Mouse (Mus musculus) stomach, embryonic 15.5 days (tissue): ENCODE measurements around the gene Nt5c2. TPM values are rescaled to one million over a fixed set of nuclear protein-coding genes. Genes with fewer than 3 reads are reported as not detected.

ENCODE experiments used
- ATAC-seq: fragments of 200-750 bp; cut with Nextera tagmentation; 2 replicates; pipeline ENCODE4 v1.8.0; 2017; ENCODE audit warnings: low read depth, moderate number of reproducible peaks, moderate TSS enrichment; ENCODE audit not compliant: insufficient read depth, low FRiP score
- H3K27ac ChIP-seq: fragments of 300-500 bp; sonication (generic); 2 replicates; pipeline ENCODE4 v1.5.1; 2015; ENCODE audit warnings: mild to moderate bottlenecking, inconsistent platforms
- H3K27me3 ChIP-seq: fragments of 300-500 bp; sonication (generic); replicated peaks from 2 replicates; pipeline ENCODE4 v1.6.1; 2015; ENCODE audit warnings: inconsistent platforms
- H3K36me3 ChIP-seq: fragments of 300-500 bp; sonication (generic); 2 replicates; pipeline ENCODE4 v1.6.1; 2015; ENCODE audit warnings: inconsistent platforms
- H3K4me1 ChIP-seq: fragments of 300-500 bp; sonication (generic); 2 replicates; pipeline ENCODE4 v1.6.1; 2015; ENCODE audit warnings: inconsistent platforms
- H3K4me2 ChIP-seq: fragments of 300-500 bp; sonication (generic); 2 replicates; pipeline ENCODE4 v1.6.1; 2015; ENCODE audit warnings: mild to moderate bottlenecking, inconsistent platforms
- H3K4me3 ChIP-seq: fragments of 300-500 bp; sonication (generic); replicated peaks from 2 replicates; pipeline ENCODE4 v1.5.1; 2015; ENCODE audit warnings: inconsistent platforms
- H3K9ac ChIP-seq: fragments of 300-500 bp; sonication (generic); 2 replicates; pipeline ENCODE4 v1.6.1; 2015; ENCODE audit warnings: inconsistent platforms
- H3K9me3 ChIP-seq: fragments of 300-500 bp; sonication (generic); 2 replicates; pipeline ENCODE4 v1.6.1; 2016; ENCODE audit warnings: inconsistent platforms
- WGBS: fragments of 180-500 bp; shearing (Covaris S2); methylation state at CpG from one replicate; pipeline ENCODE4 v1.1.7; 2015; 5-methylcytosine and 5-hydroxymethylcytosine counted together
- polyA plus RNA-seq: library from polyadenylated mRNA; unstranded; fragments of >200 nt; fragmentation: Nextera tagmentation; extraction: Ambion mirVana; gene quantifications from 2 replicates; pipeline ENCODE4 v1.2.1, GENCODE M21; 2015

Nt5c2 gene
- polyA plus RNA-seq, 1 experiment from 2014 or later = 69.4 TPM

DNA sequence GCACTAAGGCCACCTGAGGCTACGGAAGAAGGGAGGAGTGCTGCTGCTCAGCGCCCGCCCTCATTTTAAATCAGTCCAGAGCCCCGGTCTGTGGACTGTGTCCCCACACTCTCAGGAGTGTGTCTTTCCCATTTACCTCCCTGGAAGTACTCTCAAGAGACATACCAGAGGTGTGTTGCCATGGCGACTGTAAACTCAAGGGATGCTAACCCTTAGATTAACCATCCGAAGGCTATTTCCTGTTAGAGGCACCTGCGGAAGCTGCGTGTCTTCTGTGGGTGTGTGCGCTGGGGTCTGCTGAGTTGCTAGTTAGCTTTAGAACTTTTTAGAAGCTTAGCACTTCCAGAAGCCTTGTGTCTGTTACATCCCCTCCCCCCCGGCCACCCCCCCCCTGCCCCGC is 145.9 kb downstream of the Nt5c2 start:
- H3K27ac ChIP-seq = no peak overlapping the region
- ATAC-seq = no peak
- H3K4me2 ChIP-seq = no peak overlapping the region
- no peaks in the 10 kb centered on the region for H3K36me3 ChIP-seq
- no peaks in the 10 kb centered on the region for H3K27me3 ChIP-seq
- no peaks in the 10 kb centered on the region for H3K9me3 ChIP-seq
- H3K4me1 ChIP-seq = 0 out of 2 replicates have a peak, but pooled peaks cover 7% of the 10 kb centered on the region
- H3K9ac ChIP-seq = no peak overlapping the region
- WGBS = 58% methylated on average over 11 of the region's 11 CpGs
- no peak overlapping the region for H3K4me3 ChIP-seq

DNA sequence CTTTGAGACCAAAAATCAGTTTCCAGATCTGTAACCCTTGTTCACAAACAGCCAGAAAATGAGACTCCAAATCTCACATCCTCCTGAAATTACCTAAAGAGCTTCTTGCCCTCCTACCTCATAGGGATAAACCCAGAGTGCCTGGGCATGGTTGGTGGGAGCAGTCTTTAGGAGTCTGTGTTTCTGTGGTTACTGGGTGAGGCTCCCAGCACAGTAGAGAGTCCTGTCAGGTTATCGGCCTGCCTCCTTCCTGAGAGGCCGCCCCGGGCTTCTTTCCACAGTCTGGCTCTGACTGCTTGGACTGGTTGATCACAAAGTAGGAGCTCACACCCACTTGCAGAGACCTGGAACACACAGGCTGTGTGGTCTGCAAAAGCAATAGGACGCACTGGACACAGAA is 149.6 kb downstream of the Nt5c2 start:
- no peaks in the 10 kb centered on the region for H3K36me3 ChIP-seq
- no peak overlapping the region for H3K27ac ChIP-seq
- no peak overlapping the region for H3K9ac ChIP-seq
- H3K9me3 ChIP-seq = no peaks in the 10 kb centered on the region
- no peaks in the 10 kb centered on the region for H3K27me3 ChIP-seq
- H3K4me2 ChIP-seq = no peak overlapping the region
- no peak for ATAC-seq
- 0 out of 2 replicates have a peak, but pooled peaks cover 7% of the 10 kb centered on the region for H3K4me1 ChIP-seq
- 83% methylated on average over 4 of the region's 4 CpGs for WGBS
- no peak overlapping the region for H3K4me3 ChIP-seq

DNA sequence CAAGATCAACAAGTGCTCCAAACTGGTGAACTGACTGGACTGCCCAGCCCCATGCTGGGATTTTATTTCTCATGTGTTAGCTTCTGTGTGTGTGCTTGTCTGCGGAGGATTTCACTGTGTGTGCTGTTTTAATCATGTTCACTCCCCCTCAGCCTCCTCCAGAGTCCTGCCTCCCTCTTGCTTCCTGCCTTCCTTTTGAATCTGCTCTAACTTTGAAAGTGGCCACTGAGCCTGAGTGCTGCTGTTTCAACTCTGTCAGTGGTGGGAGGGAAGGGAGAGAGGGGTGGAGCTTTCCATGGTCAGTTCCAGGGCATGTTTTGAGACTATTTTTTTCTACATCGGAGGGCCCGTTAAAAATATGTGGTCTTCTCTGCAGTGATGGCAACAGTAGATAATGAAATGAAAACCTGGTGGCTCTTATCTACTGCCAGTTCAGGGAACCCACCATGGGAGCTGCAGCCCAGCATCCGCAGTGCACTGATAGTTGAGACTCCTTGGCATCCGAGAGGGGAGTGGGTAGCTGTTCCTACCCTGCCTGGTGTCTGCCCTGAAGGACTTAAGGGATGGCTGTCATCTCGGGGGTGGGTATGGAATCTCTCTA is 150.1 kb downstream of the Nt5c2 start:
- Histone ChIP-seq H3K9me3 (no peaks in the 10 kb centered on the region), H3K36me3 (no peaks in the 10 kb centered on the region), H3K4me2 (no peak overlapping the region), H3K27ac (no peak overlapping the region), H3K27me3 (no peaks in the 10 kb centered on the region), H3K9ac (no peak overlapping the region), H3K4me3 (no peak overlapping the region), H3K4me1 (0 out of 2 replicates have a peak, but pooled peaks cover 7% of the 10 kb centered on the region)
- 54% methylated on average over 6 of the region's 6 CpGs for WGBS
- no peak for ATAC-seq

DNA sequence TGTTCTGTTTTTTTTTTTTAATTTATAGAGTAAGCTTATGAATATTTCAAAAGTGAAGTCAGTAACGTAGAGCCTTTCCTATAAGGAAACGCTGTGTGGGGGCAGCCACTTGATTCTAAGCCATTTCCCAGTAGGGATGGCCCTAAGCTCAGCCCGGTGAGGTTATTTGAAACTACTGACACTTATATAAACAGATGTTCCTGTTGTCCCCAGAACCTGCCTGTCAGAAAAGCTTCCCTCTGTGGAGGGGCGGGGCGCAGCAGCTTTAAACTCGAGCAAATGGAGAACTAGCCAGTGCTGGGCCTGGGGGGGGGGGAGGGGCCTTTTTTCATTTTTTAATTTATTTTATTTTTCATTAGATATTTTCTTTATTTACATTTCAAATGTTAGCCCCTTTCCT is 150.9 kb downstream of the Nt5c2 start:
- Histone ChIP-seq H3K27ac (no peak overlapping the region), H3K9ac (no peak overlapping the region), H3K9me3 (no peaks in the 10 kb centered on the region), H3K27me3 (no peaks in the 10 kb centered on the region), H3K36me3 (no peaks in the 10 kb centered on the region), H3K4me3 (no peak overlapping the region), H3K4me1 (0 out of 2 replicates have a peak, but pooled peaks cover 5% of the 10 kb centered on the region), H3K4me2 (no peak overlapping the region)
- ATAC-seq = no peak
- 40% methylated on average over 6 of the region's 6 CpGs for WGBS

DNA sequence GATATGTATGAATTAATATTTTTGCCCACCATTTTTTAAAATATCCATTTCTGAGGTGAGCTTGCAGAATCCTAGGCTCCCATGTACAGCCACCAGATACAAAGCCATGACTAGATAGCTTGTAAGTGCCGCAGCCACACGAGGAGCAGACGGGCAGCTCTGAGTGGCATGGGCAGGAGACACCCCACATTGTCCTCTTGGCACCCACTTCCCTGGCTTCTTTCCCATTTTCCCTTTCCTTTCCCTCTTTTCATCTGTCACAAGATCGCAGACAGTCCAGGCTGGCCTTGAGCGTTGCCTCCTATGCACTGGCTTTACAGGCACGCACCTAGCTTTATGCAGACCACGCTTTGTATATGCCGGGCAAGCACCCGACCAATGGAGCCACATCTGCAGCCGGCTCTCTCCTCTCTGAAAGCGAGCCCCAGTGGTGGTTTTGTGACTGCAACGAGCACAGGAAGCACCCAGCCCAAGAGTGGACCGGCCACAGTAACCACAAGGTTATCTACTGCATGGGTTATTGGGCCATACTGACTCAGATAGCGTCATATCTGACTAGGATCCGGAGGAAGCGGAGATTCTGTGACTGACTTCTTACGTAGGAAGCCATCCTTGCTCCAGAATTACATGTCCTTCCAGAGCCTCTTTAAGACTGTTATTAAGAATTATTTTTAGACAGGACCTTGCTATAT is 151.6 kb downstream of the Nt5c2 start:
- no peak overlapping the region for H3K4me2 ChIP-seq
- no peak overlapping the region for H3K27ac ChIP-seq
- H3K4me1 ChIP-seq = 0 out of 2 replicates have a peak, but pooled peaks cover 5% of the 10 kb centered on the region
- WGBS = 72% methylated on average over 17 of the region's 17 CpGs
- H3K36me3 ChIP-seq = no peaks in the 10 kb centered on the region
- no peaks in the 10 kb centered on the region for H3K27me3 ChIP-seq
- no peak overlapping the region for H3K4me3 ChIP-seq
- no peak overlapping the region for H3K9ac ChIP-seq
- no peak for ATAC-seq
- H3K9me3 ChIP-seq = no peaks in the 10 kb centered on the region

DNA sequence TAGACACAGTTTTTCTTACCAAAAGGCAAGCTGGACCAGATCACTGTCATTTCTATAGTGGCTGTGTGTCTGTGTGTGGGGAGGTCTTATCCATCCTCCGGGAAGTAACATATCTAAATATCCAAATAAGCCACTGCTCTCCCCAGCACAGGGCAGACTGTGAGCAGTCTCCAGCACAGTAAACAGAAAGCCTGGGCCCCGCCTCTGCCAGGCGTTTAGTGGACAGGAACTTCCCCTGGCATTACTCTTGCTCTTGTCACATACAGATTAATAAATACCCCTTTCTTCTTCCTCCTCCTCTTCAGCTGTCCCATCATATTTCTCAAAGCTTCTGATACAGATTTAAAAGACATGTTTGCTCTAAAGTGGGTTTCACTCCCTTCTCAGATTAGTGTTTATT is 152.4 kb downstream of the Nt5c2 start:
- 4% methylated on average over 3 of the region's 3 CpGs for WGBS
- no peak overlapping the region; the same call in 1 of the 2 replicates for H3K27ac ChIP-seq
- H3K4me2 ChIP-seq = no peak overlapping the region
- no peak overlapping the region for H3K9ac ChIP-seq
- no peaks in the 10 kb centered on the region for H3K36me3 ChIP-seq
- 0 out of 2 replicates have a peak, but pooled peaks cover 5% of the 10 kb centered on the region for H3K4me1 ChIP-seq
- no peak overlapping the region for H3K4me3 ChIP-seq
- ATAC-seq = no peak
- H3K27me3 ChIP-seq = no peaks in the 10 kb centered on the region
- H3K9me3 ChIP-seq = no peaks in the 10 kb centered on the region

DNA sequence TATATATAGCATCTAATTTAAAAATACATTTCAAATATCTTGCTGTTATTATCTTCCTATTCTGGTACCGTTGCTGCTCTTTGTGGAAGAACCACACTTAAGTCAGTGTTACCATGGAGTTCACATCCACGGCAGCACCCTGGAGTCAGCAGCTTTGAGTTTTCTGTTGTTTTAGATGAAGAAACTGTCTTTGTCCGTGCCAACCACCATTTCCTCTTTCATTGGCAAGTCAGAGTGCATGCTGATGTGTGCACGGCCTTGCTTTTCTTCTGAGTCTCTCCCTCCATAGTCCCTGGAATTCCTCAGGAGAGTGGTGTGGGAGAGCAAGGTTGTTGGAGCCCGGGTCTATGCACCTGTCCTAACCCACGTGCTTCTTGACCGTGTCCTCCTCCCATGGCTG is 156.8 kb downstream of the Nt5c2 start:
- Histone ChIP-seq H3K4me2 (no peak overlapping the region), H3K27ac (no peak overlapping the region), H3K9me3 (no peaks in the 10 kb centered on the region), H3K27me3 (no peaks in the 10 kb centered on the region), H3K4me1 (no peaks in the 10 kb centered on the region; the same call in 1 of the 2 replicates), H3K36me3 (no peaks in the 10 kb centered on the region), H3K4me3 (no peak overlapping the region), H3K9ac (no peak overlapping the region)
- 85% methylated on average over 7 of the region's 7 CpGs for WGBS
- ATAC-seq = no peak

DNA sequence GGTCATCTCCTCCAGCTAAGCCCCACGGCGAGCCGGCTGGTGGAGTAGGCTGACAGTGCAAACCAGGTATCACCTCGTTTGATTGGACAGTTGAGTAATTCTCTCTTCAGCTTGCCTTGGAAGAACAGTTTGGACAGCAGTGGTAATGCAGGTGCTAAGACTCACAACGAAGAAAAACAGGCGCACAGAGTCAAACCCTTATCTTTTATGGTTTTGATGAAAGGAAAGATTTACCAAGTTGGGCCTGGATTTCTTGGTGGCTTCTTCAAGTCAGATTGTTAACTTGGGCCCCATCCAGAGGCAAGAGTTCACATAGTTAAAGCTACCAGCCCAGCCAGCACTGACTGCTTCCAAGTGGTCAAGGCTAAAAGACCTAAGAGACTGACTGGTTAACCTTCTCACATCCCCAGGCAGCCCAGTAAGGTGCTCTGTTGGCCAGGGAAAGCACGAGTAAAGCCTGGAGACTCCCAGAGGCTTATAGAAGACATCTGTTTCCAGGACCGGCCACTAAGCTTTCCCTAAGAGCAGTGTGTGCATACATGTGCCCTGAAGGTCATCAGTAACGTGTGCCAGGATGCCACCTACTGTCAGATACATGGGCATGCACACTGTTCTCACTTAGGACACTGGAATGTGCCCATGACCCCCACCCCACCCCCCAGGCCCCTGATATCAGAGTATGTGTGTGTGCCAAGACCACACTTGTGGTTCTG is 157.5 kb downstream of the Nt5c2 start:
- Histone ChIP-seq H3K27me3 (no peaks in the 10 kb centered on the region), H3K4me2 (no peak overlapping the region), H3K4me3 (no peak overlapping the region), H3K27ac (no peak overlapping the region), H3K9me3 (no peaks in the 10 kb centered on the region), H3K36me3 (no peaks in the 10 kb centered on the region), H3K9ac (no peak overlapping the region), H3K4me1 (no peaks in the 10 kb centered on the region; the same call in 1 of the 2 replicates)
- ATAC-seq = no peak
- WGBS = 51% methylated on average over 9 of the region's 9 CpGs

DNA sequence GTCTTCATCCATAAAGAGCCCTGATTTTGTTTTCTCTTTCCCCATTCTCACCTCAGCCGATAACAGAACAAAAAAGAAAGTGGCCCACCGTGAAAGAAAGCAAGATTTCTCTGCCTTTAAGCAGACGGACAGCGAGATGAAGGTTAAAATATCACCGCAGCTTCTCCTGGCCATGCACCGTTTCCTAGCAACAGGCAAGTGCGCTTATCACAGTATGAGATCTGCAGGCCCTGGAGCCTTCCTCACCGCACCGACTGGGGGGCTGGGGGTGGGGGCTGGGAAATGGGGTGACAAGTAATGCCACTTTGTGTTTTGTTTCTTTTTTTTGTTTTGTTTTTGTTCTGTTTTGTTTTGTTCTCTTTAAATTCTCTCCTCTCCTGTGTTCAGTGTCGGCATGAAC is 158.2 kb downstream of the Nt5c2 start:
- H3K4me3 ChIP-seq = no peak overlapping the region
- no peak for ATAC-seq
- H3K9ac ChIP-seq = no peak overlapping the region
- H3K27me3 ChIP-seq = no peaks in the 10 kb centered on the region
- H3K36me3 ChIP-seq = no peaks in the 10 kb centered on the region
- H3K27ac ChIP-seq = no peak overlapping the region
- H3K4me2 ChIP-seq = no peak overlapping the region
- no peaks in the 10 kb centered on the region; the same call in 1 of the 2 replicates for H3K4me1 ChIP-seq
- no peaks in the 10 kb centered on the region for H3K9me3 ChIP-seq
- 32% methylated on average over 10 of the region's 10 CpGs for WGBS

DNA sequence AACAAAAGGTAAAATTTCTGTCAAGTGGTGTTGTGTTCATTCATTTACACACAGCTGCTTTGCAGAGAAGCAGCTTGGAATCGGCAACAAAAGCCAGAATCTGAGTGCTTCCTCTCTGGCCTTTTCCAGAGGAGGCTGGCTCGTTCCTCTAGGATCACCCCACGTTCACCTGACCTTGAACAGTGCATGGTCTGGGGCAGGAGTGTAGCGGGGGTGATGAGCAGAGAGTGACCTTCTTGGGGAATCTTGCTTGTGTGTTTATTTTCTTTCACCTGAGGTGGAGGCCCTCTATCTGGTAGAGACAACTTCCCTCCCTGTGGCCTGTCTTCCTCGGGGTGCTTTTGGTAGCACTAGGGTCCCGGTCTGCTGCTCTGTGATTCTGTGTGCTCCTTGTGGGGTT is 158.7 kb downstream of the Nt5c2 start:
- H3K36me3 ChIP-seq = no peaks in the 10 kb centered on the region
- H3K4me1 ChIP-seq = no peaks in the 10 kb centered on the region; the same call in 1 of the 2 replicates
- H3K4me3 ChIP-seq = no peak overlapping the region
- H3K4me2 ChIP-seq = no peak overlapping the region
- no peak for ATAC-seq
- no peaks in the 10 kb centered on the region for H3K9me3 ChIP-seq
- H3K27ac ChIP-seq = no peak overlapping the region
- H3K27me3 ChIP-seq = no peaks in the 10 kb centered on the region
- WGBS = 43% methylated on average over 6 of the region's 6 CpGs
- no peak overlapping the region for H3K9ac ChIP-seq

DNA sequence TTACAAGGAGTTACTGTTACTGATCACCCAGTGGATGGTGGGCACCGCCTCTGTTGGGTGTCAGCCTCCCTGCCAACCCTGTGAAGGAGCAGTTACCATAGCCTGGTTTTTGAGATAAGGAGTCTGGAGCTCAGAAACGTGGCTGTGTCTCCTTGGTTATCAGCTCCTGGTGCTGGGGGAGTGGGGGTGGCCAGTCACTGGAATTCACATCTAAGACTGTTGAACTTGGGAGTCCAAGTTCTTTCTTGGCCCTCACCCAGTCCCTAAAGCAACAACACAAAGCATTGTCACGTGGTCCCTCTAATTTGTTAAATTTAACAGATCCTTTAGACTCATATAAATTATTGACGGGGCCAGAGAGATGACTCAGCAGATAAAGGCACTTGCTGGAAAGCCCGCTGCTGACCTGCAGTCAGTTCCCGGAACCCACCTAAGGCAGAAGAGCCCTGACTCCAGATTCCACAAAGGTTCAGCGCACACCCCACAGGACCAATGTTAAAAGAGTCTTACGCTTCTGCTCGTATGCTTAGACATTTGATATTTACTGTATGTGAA is 165.4 kb downstream of the Nt5c2 start:
- Histone ChIP-seq H3K36me3 (no peaks in the 10 kb centered on the region), H3K9ac (no peak overlapping the region), H3K4me3 (no peak overlapping the region), H3K27ac (no peak overlapping the region), H3K27me3 (no peaks in the 10 kb centered on the region), H3K9me3 (no peaks in the 10 kb centered on the region), H3K4me2 (no peak overlapping the region), H3K4me1 (0 out of 2 replicates have a peak, but pooled peaks cover 3% of the 10 kb centered on the region)
- WGBS = 56% methylated on average over 9 of the region's 9 CpGs
- ATAC-seq = peak; percentile 95
